Mouse (Mus musculus): Measurements from ENCODE around the gene Rho. TPM values are rescaled to one million over a fixed set of nuclear protein-coding genes. Genes with fewer than 3 reads are reported as not detected.

The Rho gene
- polyA plus RNA-seq, 1 experiment from 2014 or later = 0.08 TPM

DNA sequence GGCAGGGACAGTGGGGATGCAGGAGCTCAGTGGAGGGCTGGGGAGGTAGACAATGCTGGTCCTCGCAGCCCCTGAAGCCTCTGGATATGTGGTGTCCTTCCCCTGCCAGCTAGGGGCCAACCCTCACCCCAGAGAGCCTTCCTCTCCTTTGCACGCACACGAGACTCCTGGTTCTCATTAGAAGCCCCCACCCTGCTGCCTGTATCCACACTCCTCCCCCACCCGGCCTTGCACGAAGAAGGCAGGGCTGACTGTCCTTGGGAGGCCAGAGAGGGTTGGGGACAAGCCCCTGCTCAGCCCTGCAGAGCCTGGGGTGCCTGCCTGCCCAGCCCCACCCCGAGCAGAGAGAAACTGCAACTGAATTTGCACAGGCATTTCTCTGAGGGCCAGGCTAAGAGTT lies 26.1 kb downstream of the Rho start:
- H3K4me1 ChIP-seq (replicated peaks; ENCODE audit: control insufficient read depth, insufficient read depth, low read length) = peaks cover 13% of the 10 kb centered on the region; the same call in 1 of the 2 replicates
- H3K4me2 ChIP-seq (replicated peaks) = no peak overlapping the region
- no peaks in the 10 kb centered on the region for H3K36me3 ChIP-seq (replicated peaks; ENCODE audit: control insufficient read depth, insufficient read depth)
- no peaks in the 10 kb centered on the region for H3K9me3 ChIP-seq (ENCODE audit: control insufficient read depth, low read length)
- H3K9ac ChIP-seq = no peak overlapping the region
- no peaks in the 10 kb centered on the region for H3K27me3 ChIP-seq (ENCODE audit: control insufficient read depth, insufficient read depth, low read length)
- ATAC-seq (ENCODE audit: low FRiP score) (no peak), DNase-seq (ENCODE audit: low spot score) (no peak)
- WGBS = 32% methylated on average over 5 of the region's 6 CpGs
- H3K4me3 ChIP-seq (replicated peaks; ENCODE audit: low read length) = no peak overlapping the region
- H3K27ac ChIP-seq = no peak overlapping the region

DNA sequence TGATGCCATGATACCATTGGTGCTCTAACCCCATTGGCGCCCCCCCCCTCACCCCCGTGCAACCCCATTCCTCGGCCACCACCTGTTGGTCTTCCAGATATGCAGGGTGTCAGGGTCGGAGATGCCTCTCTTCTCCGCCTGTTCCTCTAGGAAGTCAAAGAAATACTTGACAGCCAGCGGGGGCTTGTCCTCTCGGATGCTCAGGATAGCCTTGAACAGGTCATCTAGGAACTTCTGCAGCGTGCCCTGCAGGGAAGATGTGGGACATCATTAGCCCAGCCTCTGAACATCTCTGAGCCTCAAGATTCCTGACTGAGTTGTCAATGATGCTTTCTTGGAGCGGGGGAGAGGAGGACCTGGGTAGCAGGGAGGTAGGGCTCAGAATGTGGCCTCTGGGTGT lies 26.9 kb downstream of the Rho start:
- Histone ChIP-seq H3K9ac (no peak overlapping the region), H3K36me3 (replicated peaks; ENCODE audit: control insufficient read depth, insufficient read depth) (no peaks in the 10 kb centered on the region), H3K4me3 (replicated peaks; ENCODE audit: low read length) (no peak overlapping the region), H3K4me1 (replicated peaks; ENCODE audit: control insufficient read depth, insufficient read depth, low read length) (peaks cover 13% of the 10 kb centered on the region; the same call in 1 of the 2 replicates), H3K27me3 (ENCODE audit: control insufficient read depth, insufficient read depth, low read length) (no peaks in the 10 kb centered on the region), H3K9me3 (ENCODE audit: control insufficient read depth, low read length) (no peaks in the 10 kb centered on the region), H3K27ac (no peak overlapping the region), H3K4me2 (replicated peaks) (no peak overlapping the region)
- DNase-seq (ENCODE audit: low spot score) = no peak
- WGBS = 93% methylated on average over 9 of the region's 9 CpGs
- ATAC-seq (ENCODE audit: low FRiP score) = no peak

DNA sequence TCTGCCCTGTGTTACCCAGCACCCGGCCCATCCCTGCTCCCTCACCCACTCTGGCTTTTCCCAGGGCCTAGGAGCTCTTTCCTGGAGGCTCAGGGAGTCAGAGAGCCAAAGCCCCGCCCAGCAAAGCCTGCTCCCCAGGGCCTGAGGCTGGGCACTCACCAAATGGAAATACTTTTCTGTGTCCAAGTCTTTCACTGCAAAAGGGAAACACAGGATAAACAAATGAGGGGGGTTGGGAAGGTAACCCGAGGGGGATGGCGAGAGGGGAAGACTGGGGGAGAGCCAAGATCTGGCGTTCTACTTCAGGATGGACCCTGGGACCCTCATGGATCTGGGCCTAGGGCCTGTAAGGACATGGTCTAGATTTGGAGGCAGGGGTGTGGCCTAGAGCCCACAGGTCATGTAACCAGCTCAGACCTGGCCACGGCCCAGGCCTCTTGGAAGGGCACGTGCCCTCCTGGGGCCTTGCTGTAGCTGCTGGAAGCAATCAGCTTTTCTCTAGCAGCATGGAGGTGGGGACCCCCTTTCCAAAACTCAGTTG lies 27.7 kb downstream of the Rho start:
- Histone ChIP-seq H3K27ac (no peak overlapping the region), H3K27me3 (ENCODE audit: control insufficient read depth, insufficient read depth, low read length) (no peaks in the 10 kb centered on the region), H3K4me1 (replicated peaks; ENCODE audit: control insufficient read depth, insufficient read depth, low read length) (peaks cover 13% of the 10 kb centered on the region; the same call in 1 of the 2 replicates), H3K4me3 (replicated peaks; ENCODE audit: low read length) (no peak overlapping the region), H3K36me3 (replicated peaks; ENCODE audit: control insufficient read depth, insufficient read depth) (no peaks in the 10 kb centered on the region), H3K9me3 (ENCODE audit: control insufficient read depth, low read length) (no peaks in the 10 kb centered on the region), H3K9ac (no peak overlapping the region), H3K4me2 (replicated peaks) (no peak overlapping the region)
- DNase-seq (ENCODE audit: low spot score) (no peak), ATAC-seq (ENCODE audit: low FRiP score) (no peak)
- WGBS = 78% methylated on average over 7 of the region's 7 CpGs

DNA sequence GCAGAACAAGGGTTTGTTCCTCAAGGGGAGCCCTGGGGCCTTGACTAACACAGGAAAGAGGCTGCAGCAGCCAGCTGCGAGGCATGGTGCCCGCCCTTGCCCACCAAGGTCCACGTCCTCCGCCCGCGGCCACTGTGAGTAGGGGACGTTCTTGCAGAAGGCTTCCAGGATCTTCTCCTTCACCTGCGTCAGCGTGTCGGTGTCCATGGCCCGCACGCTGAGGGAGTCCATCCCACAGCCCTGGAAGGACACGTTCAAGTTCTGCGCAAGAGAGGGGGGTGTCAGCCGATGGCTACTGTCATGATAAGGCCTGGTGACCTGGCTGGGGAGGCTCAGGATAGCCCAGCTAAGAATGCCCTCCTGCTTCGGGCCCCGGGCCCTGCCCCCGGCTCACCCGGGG lies 28.8 kb downstream of the Rho start:
- DNase-seq (ENCODE audit: low spot score) (no peak), ATAC-seq (ENCODE audit: low FRiP score) (no peak)
- Histone ChIP-seq H3K27me3 (ENCODE audit: control insufficient read depth, insufficient read depth, low read length) (no peaks in the 10 kb centered on the region), H3K27ac (no peak overlapping the region), H3K4me3 (replicated peaks; ENCODE audit: low read length) (no peak overlapping the region), H3K4me1 (replicated peaks; ENCODE audit: control insufficient read depth, insufficient read depth, low read length) (peaks cover 13% of the 10 kb centered on the region; the same call in 1 of the 2 replicates), H3K36me3 (replicated peaks; ENCODE audit: control insufficient read depth, insufficient read depth) (no peaks in the 10 kb centered on the region), H3K4me2 (replicated peaks) (no peak overlapping the region), H3K9me3 (ENCODE audit: control insufficient read depth, low read length) (no peaks in the 10 kb centered on the region), H3K9ac (no peak overlapping the region)
- 93% methylated on average over 19 of the region's 19 CpGs for WGBS

DNA sequence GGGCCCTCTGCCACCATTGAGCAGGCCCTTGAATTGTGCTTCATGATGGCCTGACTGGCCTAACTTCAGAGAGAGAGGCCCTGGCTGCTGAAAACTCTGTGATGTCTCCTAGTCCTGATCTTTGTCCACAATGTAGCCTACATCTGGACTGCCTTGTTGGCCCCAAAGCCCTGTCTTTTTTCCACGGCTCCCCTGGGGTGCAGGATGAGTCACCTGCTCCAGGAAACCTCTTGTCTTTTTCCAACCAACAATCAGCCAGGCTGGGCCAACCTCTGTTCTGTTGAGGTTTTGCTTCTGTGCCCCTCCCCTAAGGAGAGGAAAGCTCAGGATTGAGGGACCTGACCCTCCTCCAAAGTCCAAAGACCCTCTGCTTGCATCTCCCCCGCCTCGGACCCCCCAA lies 30.2 kb downstream of the Rho start:
- Histone ChIP-seq H3K4me2 (replicated peaks) (no peak overlapping the region), H3K27me3 (ENCODE audit: control insufficient read depth, insufficient read depth, low read length) (no peaks in the 10 kb centered on the region), H3K4me1 (replicated peaks; ENCODE audit: control insufficient read depth, insufficient read depth, low read length) (peaks cover 9% of the 10 kb centered on the region; the same call in 1 of the 2 replicates), H3K36me3 (replicated peaks; ENCODE audit: control insufficient read depth, insufficient read depth) (no peaks in the 10 kb centered on the region), H3K4me3 (replicated peaks; ENCODE audit: low read length) (no peak overlapping the region), H3K9me3 (ENCODE audit: control insufficient read depth, low read length) (no peaks in the 10 kb centered on the region), H3K27ac (no peak overlapping the region), H3K9ac (no peak overlapping the region)
- DNase-seq (ENCODE audit: low spot score) (no peak), ATAC-seq (ENCODE audit: low FRiP score) (no peak)
- 85% methylated on average over 3 of the region's 3 CpGs for WGBS

DNA sequence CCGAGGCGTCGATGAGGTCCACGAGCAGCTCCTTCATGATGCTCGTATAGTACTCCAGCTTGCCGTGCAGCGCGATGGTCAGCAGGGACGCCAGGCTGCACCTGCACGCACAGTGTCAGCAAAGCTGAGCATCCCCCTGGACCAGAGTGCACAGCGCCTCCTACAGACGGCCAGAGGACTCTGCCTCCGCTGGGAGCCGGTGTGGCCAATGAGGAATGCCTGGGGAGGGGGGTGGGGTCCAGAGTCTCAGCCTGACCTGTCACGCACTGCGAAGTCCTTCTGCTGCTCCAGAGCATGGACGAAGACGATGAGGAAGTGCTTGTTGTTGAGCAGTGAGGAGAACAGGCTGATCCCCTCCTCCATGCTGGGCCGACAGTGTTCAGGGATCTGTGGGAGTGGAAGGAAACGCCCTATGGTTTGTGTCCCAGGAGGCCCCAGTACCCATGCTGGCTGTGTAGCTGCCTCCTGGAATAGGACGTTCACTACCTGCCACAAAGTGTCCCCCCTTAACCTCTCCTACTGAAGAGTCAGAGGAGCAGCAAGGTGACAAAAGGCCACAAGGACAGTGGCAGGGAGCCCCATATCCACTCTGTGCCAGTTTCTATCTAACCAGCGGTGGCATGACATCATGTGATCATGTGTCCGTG lies 31.0 kb downstream of the Rho start:
- DNase-seq (ENCODE audit: low spot score) = no peak
- no peak for ATAC-seq (ENCODE audit: low FRiP score)

DNA sequence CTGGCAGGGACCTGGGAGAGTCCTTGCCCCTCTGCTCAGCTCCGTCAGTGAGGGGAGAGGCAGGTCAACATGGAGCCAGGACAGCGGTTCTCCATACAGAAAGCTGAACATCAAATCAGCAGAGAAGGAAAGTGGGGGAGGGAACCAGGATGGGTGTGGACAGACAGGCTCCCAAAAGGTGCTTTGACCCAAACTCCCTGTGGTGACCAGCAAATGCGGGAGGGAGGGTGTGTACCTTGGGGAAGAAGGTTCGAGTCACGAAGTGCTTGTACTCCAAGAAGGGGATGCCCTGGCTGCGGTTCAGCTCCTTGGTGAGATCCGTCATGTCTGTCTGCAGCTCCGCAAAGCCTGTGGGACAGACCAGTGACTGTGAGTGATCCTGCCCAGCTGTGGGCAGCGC lies 32.1 kb downstream of the Rho start:
- DNase-seq (ENCODE audit: low spot score) (no peak), ATAC-seq (ENCODE audit: low FRiP score) (no peak)
- H3K4me1 ChIP-seq (replicated peaks; ENCODE audit: control insufficient read depth, insufficient read depth, low read length) = no peaks in the 10 kb centered on the region
- H3K9ac ChIP-seq = no peak overlapping the region
- WGBS = 79% methylated on average over 9 of the region's 9 CpGs
- no peaks in the 10 kb centered on the region for H3K36me3 ChIP-seq (replicated peaks; ENCODE audit: control insufficient read depth, insufficient read depth)
- H3K4me2 ChIP-seq (replicated peaks) = no peak overlapping the region
- H3K27ac ChIP-seq = no peak overlapping the region
- H3K9me3 ChIP-seq (ENCODE audit: control insufficient read depth, low read length) = no peaks in the 10 kb centered on the region
- H3K4me3 ChIP-seq (replicated peaks; ENCODE audit: low read length) = no peak overlapping the region
- no peaks in the 10 kb centered on the region for H3K27me3 ChIP-seq (ENCODE audit: control insufficient read depth, insufficient read depth, low read length)

More for the DNA sequence above, 31.0 kb downstream of the Rho start:
- H3K4me2 ChIP-seq (replicated peaks) = no peak overlapping the region
- no peaks in the 10 kb centered on the region for H3K36me3 ChIP-seq (replicated peaks; ENCODE audit: control insufficient read depth, insufficient read depth)
- H3K27me3 ChIP-seq (ENCODE audit: control insufficient read depth, insufficient read depth, low read length) = no peaks in the 10 kb centered on the region
- 0 out of 2 replicates have a peak, but pooled peaks cover under 1% of the 10 kb centered on the region for H3K4me1 ChIP-seq (replicated peaks; ENCODE audit: control insufficient read depth, insufficient read depth, low read length)
- H3K4me3 ChIP-seq (replicated peaks; ENCODE audit: low read length) = no peak overlapping the region
- no peaks in the 10 kb centered on the region for H3K9me3 ChIP-seq (ENCODE audit: control insufficient read depth, low read length)
- WGBS = 38% methylated on average over 23 of the region's 23 CpGs
- H3K27ac ChIP-seq = no peak overlapping the region
- H3K9ac ChIP-seq = no peak overlapping the region

DNA sequence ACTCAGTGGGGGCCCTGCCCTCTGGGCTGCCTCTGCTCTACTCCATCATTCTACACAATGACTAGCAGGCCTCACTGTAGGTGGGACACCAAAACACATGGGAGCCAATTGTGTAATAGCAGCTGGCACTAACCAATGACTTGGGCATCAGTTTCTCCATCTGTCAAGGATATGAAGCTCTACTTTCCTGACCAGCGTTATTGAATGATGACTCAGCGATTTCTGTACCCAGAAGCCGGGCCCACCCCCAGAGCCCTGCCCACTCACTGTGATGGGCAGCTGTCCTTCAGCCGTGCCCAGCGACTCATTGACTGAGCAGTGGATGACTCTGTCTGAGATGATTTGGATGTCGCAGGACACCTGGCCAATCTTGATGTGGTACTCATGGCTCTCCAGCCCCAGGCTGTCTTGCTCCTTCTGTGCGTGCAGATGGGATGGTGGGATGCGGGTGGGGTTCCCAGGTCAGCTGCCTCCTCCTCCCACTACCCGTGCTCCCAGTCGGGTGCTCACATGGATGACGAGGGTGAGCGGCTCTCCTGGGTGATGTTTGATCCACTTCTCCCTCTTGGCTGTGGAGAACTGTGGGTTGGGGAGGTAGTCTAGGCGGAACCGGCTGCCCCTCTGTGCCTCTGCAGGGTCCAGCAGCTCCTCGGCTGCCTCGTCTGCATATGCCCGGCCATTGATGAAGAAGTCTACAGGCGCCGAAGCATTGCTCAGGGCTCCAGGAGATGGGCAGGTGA lies 34.8 kb downstream of the Rho start:
- Histone ChIP-seq H3K9ac (no peak overlapping the region), H3K4me3 (replicated peaks; ENCODE audit: low read length) (no peak overlapping the region), H3K4me1 (replicated peaks; ENCODE audit: control insufficient read depth, insufficient read depth, low read length) (peaks cover 3% of the 10 kb centered on the region), H3K36me3 (replicated peaks; ENCODE audit: control insufficient read depth, insufficient read depth) (no peaks in the 10 kb centered on the region), H3K4me2 (replicated peaks) (no peak overlapping the region), H3K9me3 (ENCODE audit: control insufficient read depth, low read length) (no peaks in the 10 kb centered on the region), H3K27me3 (ENCODE audit: control insufficient read depth, insufficient read depth, low read length) (no peaks in the 10 kb centered on the region), H3K27ac (no peak overlapping the region)
- WGBS = 93% methylated on average over 19 of the region's 19 CpGs
- ATAC-seq (ENCODE audit: low FRiP score) = no peak
- no peak for DNase-seq (ENCODE audit: low spot score)

DNA sequence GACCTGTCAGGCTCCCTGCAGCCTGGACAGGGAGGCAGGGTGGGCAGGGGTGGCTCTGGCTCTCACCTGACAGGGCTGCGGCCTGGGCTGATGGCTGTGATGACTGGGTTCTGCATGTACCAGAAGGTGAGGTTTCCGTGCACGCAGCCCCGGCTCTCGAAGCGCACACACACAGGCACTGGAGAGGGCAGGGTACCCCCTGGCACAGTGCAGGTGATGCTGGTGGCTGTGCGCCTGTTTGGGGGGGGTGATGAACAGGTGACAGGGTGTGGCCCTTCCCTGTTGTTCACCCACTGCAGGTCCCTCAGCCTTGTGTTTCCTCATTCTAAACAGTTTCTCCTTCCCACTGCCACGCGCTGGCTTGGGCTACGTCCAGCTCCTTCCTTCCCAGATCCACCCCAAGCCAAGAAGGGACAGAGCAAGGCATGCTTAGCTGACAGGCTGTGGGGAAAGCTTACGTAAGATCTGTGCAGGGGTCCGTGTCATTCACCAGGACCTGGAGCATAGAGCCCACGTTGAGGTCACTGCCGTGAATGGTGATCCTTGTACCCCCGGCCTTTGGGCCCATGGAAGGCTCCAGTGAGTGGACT lies 35.8 kb downstream of the Rho start:
- H3K36me3 ChIP-seq (replicated peaks; ENCODE audit: control insufficient read depth, insufficient read depth) = no peaks in the 10 kb centered on the region
- 92% methylated on average over 15 of the region's 15 CpGs for WGBS
- H3K4me1 ChIP-seq (replicated peaks; ENCODE audit: control insufficient read depth, insufficient read depth, low read length) = peaks cover 12% of the 10 kb centered on the region
- H3K9ac ChIP-seq = no peak overlapping the region
- H3K27ac ChIP-seq = no peak overlapping the region
- ATAC-seq (ENCODE audit: low FRiP score) (no peak), DNase-seq (ENCODE audit: low spot score) (no peak)
- no peaks in the 10 kb centered on the region for H3K27me3 ChIP-seq (ENCODE audit: control insufficient read depth, insufficient read depth, low read length)
- H3K4me2 ChIP-seq (replicated peaks) = no peak overlapping the region
- no peak overlapping the region for H3K4me3 ChIP-seq (replicated peaks; ENCODE audit: low read length)
- H3K9me3 ChIP-seq (ENCODE audit: control insufficient read depth, low read length) = no peaks in the 10 kb centered on the region
